Mouse (Mus musculus): ENCODE measurements around the gene Prss50.

DNA sequence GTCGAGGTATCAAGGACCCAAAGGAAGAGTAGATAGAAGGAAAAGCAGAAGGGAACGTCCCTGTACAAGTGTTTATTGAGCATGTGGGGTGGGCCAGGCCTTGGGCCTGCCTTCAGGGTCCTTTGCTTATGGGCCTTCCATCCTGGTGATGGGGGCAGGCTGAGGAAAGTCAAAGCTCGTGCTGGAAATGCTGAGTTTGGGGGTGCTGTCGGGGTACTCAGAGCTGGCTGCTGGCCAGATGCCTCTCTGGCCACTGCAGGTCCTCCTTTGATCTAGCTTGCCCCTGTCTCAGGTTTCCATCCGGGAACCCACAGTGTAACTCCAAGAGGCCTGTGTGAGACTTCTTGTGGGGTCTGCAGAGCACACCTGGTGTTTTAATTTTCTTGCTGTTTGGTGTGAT lies 756 bp downstream of the Prss50 start:
- TF ChIP-seq ELF1 (IDR thresholded peaks at IDR 0.05; ENCODE audit: low read depth, low read length) (no peak), CTCF (conservative IDR thresholded peaks at IDR 0.05 in 1 of 2, IDR thresholded peaks at IDR 0.05 in 1 of 2; ENCODE audit: low read depth in 2 of 2, low read length in 2 of 2) (no peak), SMC3 (IDR thresholded peaks at IDR 0.05; ENCODE audit: low read depth, low read length) (no peak), TBP (conservative IDR thresholded peaks at IDR 0.05; ENCODE audit: low read depth, low read length) (no peak), ZMIZ1 (IDR thresholded peaks at IDR 0.05; ENCODE audit: low read depth, low read length) (no peak), USF1 (IDR thresholded peaks at IDR 0.05; ENCODE audit: low read depth, low read length) (no peak), KAT2A (IDR thresholded peaks at IDR 0.05; ENCODE audit: insufficient replicate concordance, low read length) (no peak), GABPA (IDR thresholded peaks at IDR 0.05; ENCODE audit: insufficient replicate concordance, low read depth, low read length) (no peak), POLR2A (IDR thresholded peaks at IDR 0.05; ENCODE audit: low read depth, low read length) (no peak)
